Mouse (Mus musculus): ENCODE measurements at regions not wholly inside any gene's neighbourhood (a gene's known extent, or its start where the extent isn't known, plus 50 kb on each side); places are given as distances from the start of the nearest gene placed in this dataset.
"Not testable (repeated sequence)": the region's sequence is repeated elsewhere in the genome, so short reads cannot be mapped to it uniquely, and the experiment has no call there.

DNA sequence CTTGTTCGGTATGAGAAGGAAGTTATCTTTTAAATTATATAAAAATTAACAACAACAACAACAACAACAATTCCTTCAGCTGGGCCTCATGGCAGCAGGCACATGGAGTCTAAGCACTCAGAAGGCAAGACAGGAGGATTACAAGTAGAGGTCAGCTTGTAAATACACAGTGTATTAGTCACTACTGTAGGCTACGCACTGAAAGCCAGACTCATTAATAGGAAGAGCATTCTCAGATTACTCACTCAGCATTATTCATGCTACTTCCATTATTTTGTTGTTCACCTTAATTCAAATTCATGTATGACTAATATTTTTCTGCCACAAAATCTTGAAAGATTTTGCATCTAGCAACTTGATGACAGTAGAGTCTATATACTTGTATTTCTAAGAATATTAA is 831.6 kb downstream of the Ttll7 start:
- Histone ChIP-seq H3K4me3 (ENCODE audit: insufficient read depth, poor library complexity, severe bottlenecking) (no peak overlapping the region), H3K36me3 (ENCODE audit: control insufficient read depth, insufficient read depth) (no peaks in the 10 kb centered on the region), H3K79me3 (ENCODE audit: low read depth) (no peaks in the 10 kb centered on the region), H3K27me3 (ENCODE audit: control insufficient read depth, insufficient read depth, insufficient read length) (no peaks in the 10 kb centered on the region), H3K79me2 (ENCODE audit: control insufficient read depth, insufficient read depth) (no peaks in the 10 kb centered on the region), H3ac (ENCODE audit: control insufficient read depth, insufficient read length, low read depth) (no peak overlapping the region)
- no peak for TF ChIP-seq FOSL1 (IDR thresholded peaks at IDR 0.05; ENCODE audit: insufficient read depth, low read length, poor library complexity, severe bottlenecking)

DNA sequence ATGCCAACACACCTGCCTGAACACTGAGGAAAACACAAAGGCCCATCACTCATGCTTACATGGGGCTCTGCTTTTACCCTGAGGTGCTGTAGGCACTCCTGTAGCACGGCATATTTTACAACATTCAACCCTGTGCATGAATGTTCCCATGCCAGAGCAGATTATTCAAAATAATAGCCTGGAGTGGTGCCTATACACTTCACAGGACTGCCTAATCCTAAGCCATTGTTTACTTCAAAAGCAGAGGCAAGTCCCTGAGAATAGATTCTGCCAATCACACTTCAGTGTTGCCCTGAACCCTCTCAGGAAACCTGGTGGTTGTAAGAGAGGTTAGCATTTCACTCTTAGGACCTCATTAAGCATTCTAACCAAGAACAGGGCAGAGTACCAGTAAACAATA is 828.1 kb downstream of the Ttll7 start:
- Histone ChIP-seq H3ac (ENCODE audit: control insufficient read depth, insufficient read length, low read depth) (no peak overlapping the region), H3K79me2 (ENCODE audit: control insufficient read depth, insufficient read depth) (no peaks in the 10 kb centered on the region), H3K79me3 (ENCODE audit: low read depth) (no peaks in the 10 kb centered on the region), H3K27me3 (ENCODE audit: control insufficient read depth, insufficient read depth, insufficient read length) (no peaks in the 10 kb centered on the region), H3K36me3 (ENCODE audit: control insufficient read depth, insufficient read depth) (no peaks in the 10 kb centered on the region), H3K4me3 (ENCODE audit: insufficient read depth, poor library complexity, severe bottlenecking) (no peak overlapping the region)
- TF ChIP-seq USF1 (IDR thresholded peaks at IDR 0.05; ENCODE audit: low read depth) (no peak), FOSL1 (IDR thresholded peaks at IDR 0.05; ENCODE audit: insufficient read depth, low read length, poor library complexity, severe bottlenecking) (no peak), MYOD1 (IDR thresholded peaks at IDR 0.05; ENCODE audit: control insufficient read depth, insufficient read length, low read depth) (no peak), MAX (IDR thresholded peaks at IDR 0.05) (no peak), CEBPB (IDR thresholded peaks at IDR 0.05; ENCODE audit: low read depth) (no peak), MYOG (IDR thresholded peaks at IDR 0.05; ENCODE audit: control insufficient read depth, extremely low read depth, insufficient read length) (no peak), CTCF (IDR thresholded peaks at IDR 0.05; ENCODE audit: control insufficient read depth, insufficient read depth, insufficient read length) (no peak)

DNA sequence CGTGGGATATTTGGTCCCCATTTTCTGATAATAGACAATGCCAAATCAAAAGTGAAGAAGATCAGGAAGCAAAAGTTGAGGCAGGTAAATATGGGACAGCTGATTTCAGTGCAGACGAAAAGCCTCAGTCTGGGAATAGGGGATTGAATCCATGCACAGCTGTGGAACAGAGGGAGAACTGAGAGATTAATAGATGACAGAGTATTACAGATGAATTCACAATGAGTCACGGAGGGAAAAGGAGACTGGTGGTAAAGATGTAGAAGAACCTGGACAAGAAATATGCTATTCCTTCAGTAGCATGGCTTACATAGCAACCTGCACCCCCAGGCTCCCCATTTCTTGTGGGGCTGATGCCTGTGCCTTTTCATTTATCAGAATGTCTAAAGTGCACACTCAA is 810.4 kb downstream of the Ttll7 start:
- H3ac ChIP-seq (ENCODE audit: control insufficient read depth, insufficient read length, low read depth) = no peak overlapping the region
- no peak for TF ChIP-seq USF1 (IDR thresholded peaks at IDR 0.05; ENCODE audit: low read depth)
- H3K27me3 ChIP-seq (ENCODE audit: control insufficient read depth, insufficient read depth, insufficient read length) = no peaks in the 10 kb centered on the region
- no peak overlapping the region for H3K4me3 ChIP-seq (ENCODE audit: insufficient read depth, poor library complexity, severe bottlenecking)
- H3K79me2 ChIP-seq (ENCODE audit: control insufficient read depth, insufficient read depth) = no peaks in the 10 kb centered on the region
- no peaks in the 10 kb centered on the region for H3K36me3 ChIP-seq (ENCODE audit: control insufficient read depth, insufficient read depth)
- H3K79me3 ChIP-seq (ENCODE audit: low read depth) = no peaks in the 10 kb centered on the region

DNA sequence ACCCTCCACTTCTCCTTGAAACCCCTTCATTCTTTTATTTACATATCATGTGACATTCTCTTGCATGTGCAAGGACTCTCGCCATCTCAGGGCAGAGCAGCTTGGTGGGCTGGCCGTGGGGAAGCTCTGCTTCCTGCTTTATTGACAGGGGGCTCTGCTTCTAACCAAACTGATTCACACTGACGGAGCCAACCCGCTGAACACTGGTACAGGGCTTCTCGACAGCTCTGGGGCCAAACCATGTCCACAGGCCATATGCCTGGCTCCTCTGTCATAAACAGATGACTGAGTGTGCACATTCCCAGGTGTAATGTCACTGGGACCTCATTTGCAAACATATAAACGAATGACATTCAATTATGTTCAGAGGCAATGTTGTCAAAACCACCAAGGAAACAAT is 800.7 kb downstream of the Ttll7 start:
- TF ChIP-seq USF1 (IDR thresholded peaks at IDR 0.05; ENCODE audit: low read depth) = no peak
- no peak for TF ChIP-seq MYOD1 (IDR thresholded peaks at IDR 0.05; ENCODE audit: control insufficient read depth, insufficient read length, low read depth)
- no peak for TF ChIP-seq MYOG (IDR thresholded peaks at IDR 0.05; ENCODE audit: control insufficient read depth, extremely low read depth, insufficient read length)
- no peak for TF ChIP-seq CEBPB (IDR thresholded peaks at IDR 0.05; ENCODE audit: low read depth)
- no peak for TF ChIP-seq FOSL1 (IDR thresholded peaks at IDR 0.05; ENCODE audit: insufficient read depth, low read length, poor library complexity, severe bottlenecking)
- TF ChIP-seq CTCF (IDR thresholded peaks at IDR 0.05; ENCODE audit: control insufficient read depth, insufficient read depth, insufficient read length) = no peak
- TF ChIP-seq MAX (IDR thresholded peaks at IDR 0.05) = no peak
- Histone ChIP-seq H3K79me2 (ENCODE audit: control insufficient read depth, insufficient read depth) (no peaks in the 10 kb centered on the region), H3K79me3 (ENCODE audit: low read depth) (no peaks in the 10 kb centered on the region), H3K36me3 (ENCODE audit: control insufficient read depth, insufficient read depth) (no peaks in the 10 kb centered on the region), H3ac (ENCODE audit: control insufficient read depth, insufficient read length, low read depth) (no peak overlapping the region), H3K4me3 (ENCODE audit: insufficient read depth, poor library complexity, severe bottlenecking) (no peak overlapping the region), H3K27me3 (ENCODE audit: control insufficient read depth, insufficient read depth, insufficient read length) (no peaks in the 10 kb centered on the region)

DNA sequence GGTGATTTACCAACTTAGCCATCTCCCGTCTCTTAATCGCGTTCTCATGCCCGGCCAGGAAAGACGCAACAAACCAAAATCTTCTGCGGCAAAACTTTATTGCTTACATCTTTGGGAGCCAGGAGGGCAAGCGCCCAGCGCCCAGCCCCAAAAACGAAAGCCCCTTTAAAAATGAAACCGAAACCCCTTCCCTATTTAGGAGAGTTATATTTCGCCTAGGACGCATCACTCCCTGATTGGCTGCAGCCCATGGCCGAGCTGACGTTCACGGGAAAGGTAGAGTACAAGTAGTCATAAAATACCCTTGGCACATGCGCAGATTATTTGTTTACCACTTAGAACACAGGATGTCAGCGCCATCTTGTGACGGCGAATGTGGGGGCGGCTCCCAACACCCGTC is 783.3 kb downstream of the Ttll7 start:
- not testable (repeated sequence) for H3K36me3 ChIP-seq (ENCODE audit: control insufficient read depth, insufficient read depth); H3K27me3 ChIP-seq (ENCODE audit: control insufficient read depth, insufficient read depth, insufficient read length); H3ac ChIP-seq (ENCODE audit: control insufficient read depth, insufficient read length, low read depth); H3K79me3 ChIP-seq (ENCODE audit: low read depth); H3K79me2 ChIP-seq (ENCODE audit: control insufficient read depth, insufficient read depth); H3K4me3 ChIP-seq (ENCODE audit: insufficient read depth, poor library complexity, severe bottlenecking)

DNA sequence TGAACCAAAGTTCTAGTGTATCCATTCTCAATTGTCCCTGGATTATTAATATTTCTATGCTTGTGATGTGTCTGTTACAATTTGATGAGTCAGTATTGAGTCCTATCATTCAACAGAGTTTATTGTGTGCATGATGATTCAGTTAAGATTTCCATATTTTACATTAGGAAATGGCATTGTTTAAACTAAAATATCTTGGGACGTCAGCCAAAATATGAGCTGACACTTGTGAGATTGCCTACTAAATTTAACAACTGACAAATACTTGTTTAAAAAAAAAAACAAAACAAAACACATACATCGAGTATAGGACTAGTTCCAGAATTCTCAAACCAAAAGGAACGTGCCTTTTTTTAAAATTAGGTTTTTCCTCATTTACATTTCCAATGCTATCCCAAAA is 779.0 kb downstream of the Ttll7 start:
- H3K4me3 ChIP-seq (ENCODE audit: insufficient read depth, poor library complexity, severe bottlenecking) = no peak overlapping the region
- no peaks in the 10 kb centered on the region for H3K79me2 ChIP-seq (ENCODE audit: control insufficient read depth, insufficient read depth)
- H3K79me3 ChIP-seq (ENCODE audit: low read depth) = no peaks in the 10 kb centered on the region
- no peak for TF ChIP-seq CTCF (IDR thresholded peaks at IDR 0.05; ENCODE audit: control insufficient read depth, insufficient read depth, insufficient read length)
- TF ChIP-seq USF1 (IDR thresholded peaks at IDR 0.05; ENCODE audit: low read depth) = no peak
- no peak for TF ChIP-seq FOSL1 (IDR thresholded peaks at IDR 0.05; ENCODE audit: insufficient read depth, low read length, poor library complexity, severe bottlenecking)
- no peak for TF ChIP-seq MAX (IDR thresholded peaks at IDR 0.05)
- no peak for TF ChIP-seq MYOG (IDR thresholded peaks at IDR 0.05; ENCODE audit: control insufficient read depth, extremely low read depth, insufficient read length)
- no peak for TF ChIP-seq CEBPB (IDR thresholded peaks at IDR 0.05; ENCODE audit: low read depth)
- TF ChIP-seq MYOD1 (IDR thresholded peaks at IDR 0.05; ENCODE audit: control insufficient read depth, insufficient read length, low read depth) = no peak
- no peaks in the 10 kb centered on the region for H3K36me3 ChIP-seq (ENCODE audit: control insufficient read depth, insufficient read depth)
- no peak overlapping the region for H3ac ChIP-seq (ENCODE audit: control insufficient read depth, insufficient read length, low read depth)
- H3K27me3 ChIP-seq (ENCODE audit: control insufficient read depth, insufficient read depth, insufficient read length) = no peaks in the 10 kb centered on the region
